Mouse (Mus musculus): ENCODE data around the gene Pnpla5.
"Not testable (repeated sequence)": the region's sequence is repeated elsewhere in the genome, so short reads cannot be mapped to it uniquely, and the experiment has no call there.

Pnpla5 gene

DNA sequence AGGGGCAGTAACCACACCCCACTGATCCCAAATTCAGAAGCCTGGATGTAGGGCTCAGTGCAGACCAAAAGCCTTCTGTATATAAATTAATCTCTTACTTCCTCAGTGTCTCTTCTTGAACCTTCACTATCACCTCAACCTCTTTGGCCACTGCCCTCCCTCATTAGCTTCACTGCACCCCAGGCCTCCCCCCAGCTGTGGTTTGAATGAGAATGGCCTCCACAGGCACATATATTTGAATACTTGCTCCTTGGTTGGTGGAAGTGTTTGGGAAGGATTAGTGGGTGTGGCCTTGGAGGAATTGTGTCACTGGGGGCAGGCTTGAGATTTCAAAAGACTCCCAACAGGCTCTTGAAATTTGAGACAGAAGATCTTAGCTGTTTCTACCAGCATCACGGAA, 6.5 kb downstream of the Pnpla5 start:
- no peak for DNase-seq (ENCODE audit: low read depth)

DNA sequence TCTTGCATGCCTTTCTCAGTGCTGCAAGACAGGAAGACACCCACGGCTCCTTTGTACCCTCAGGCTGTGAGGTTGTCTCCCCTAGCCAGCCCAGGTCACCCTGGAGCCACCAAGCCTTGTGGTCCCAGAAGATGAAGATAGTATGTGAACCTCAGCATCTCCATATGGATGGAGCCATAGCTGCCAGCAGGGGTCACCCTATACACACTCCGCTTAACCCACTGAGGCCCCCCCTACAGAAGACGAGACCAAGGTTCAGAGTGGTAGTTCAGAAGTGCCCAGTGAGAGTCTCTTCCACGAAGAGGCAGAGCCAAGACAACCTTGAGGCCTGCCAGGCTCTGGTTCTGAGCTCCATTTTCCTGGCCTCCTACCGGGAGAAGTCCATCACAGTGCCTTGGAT, 7.2 kb downstream of the Pnpla5 start:
- DNase-seq (ENCODE audit: low read depth), result no peak

DNA sequence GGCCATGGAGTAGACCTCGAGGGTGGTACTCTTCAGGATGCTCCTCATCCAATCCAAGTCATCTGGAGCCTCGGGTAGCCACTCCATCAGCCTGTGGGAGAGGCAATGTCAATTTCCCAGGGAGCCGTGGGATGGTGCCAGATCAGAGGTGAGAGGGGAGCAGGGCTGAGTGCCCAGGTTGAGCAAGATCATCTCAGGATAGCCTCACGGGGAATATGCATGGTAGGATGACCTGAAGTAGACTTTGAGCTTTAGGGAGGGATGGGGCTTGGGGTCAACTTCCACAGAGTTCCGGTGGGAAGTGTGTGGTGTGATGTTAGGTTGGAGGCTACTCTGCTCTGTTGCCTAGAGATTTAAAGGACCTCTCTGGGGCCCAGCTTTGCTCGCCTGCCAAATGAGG, 9.1 kb downstream of the Pnpla5 start:
- no peak for DNase-seq (ENCODE audit: low read depth)

DNA sequence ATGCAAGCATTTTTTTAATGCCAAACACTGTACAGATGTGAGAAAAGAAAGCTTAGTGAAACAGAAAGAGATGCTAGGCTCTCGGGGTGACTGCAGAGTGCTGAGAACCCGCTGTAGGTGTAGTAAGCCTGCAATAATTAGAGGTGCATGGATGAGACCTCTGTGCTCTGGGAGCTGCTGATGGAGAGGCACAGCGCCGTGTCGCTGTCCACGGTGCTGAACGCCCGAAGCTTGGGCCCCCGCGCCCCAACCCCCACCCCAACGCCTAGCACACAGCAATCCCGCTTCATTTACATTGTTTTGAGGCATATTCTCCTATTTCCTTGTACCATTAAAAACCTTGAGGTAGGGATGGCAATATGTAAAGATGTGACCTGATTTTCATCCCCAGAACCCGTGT, 14.1 kb downstream of the Pnpla5 start:
- peak; percentile 13 for DNase-seq (ENCODE audit: low read depth)

DNA sequence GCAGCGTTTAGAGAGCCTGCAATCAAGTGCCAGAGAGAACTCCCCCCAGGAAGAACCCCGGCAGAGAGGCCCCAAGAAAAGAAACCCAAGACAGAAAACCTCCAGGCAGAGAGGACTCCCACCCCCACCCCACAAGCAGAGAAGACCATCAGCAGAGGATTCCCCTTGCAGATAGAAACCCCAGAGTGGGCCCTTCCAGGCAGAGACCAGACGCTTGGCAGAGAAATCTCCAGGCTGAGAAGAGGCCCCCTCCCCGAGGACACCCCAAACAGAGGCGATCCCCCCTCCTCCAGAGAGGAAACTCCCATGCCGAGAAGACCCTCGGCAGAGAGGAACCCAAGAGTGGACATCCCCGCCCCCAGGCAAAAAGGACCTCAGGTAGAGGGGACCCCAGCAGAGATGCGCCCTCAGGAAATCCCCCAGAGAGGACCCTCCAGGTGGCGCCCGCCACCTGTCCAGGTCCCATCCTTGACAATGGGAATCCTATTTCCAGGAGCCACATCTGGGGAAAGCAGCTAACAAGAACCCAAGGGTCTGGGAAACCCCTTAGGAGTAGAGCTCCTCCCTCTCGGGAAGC, 17.0 kb downstream of the Pnpla5 start:
- DNase-seq (ENCODE audit: low read depth), result no peak

DNA sequence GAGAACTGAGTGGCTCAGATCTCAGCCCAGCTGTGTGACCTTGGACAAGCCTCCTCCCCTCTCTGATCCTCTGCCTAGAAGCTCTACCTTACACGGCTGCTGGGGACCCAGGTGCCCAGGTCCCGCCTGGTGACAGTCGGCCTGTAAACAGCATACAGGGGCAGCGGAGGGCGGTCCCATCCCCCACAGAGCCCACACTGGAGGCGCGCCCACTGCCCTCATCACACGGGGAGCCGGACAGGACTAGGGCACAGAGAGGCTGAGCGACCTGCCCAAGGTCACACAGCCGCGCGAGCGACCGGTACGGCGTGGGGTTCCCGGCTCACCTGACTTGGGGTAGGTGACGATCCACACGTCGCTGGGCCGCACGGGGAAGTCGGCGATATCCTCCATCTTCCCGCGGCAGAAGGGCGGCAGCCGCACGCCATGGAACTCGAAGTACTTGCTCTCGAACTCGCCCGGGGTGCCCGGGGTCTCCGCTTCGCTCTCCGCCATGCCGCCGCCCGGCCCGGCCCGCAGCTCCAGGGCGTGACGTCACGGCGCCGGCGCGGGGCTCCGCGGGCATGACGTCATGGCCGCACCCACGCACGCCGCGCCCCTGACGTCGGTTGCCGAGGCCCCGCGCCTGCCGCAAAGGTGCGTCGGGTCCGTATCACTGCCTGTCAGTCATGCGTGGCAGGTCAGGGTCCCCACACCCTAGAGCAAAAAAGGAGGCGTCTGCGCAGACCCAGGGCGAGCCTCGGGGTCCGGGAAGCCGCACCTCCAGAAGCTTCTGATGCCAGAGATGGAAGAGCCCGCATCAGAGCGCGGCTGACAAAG, 17.7 kb downstream of the Pnpla5 start, which contains the start of gene Sult4a1:
Gene Sult4a1 (minus strand): TSS at position 650 of the 819 bp plus-strand sequence.
- no peak for DNase-seq (ENCODE audit: low read depth)

DNA sequence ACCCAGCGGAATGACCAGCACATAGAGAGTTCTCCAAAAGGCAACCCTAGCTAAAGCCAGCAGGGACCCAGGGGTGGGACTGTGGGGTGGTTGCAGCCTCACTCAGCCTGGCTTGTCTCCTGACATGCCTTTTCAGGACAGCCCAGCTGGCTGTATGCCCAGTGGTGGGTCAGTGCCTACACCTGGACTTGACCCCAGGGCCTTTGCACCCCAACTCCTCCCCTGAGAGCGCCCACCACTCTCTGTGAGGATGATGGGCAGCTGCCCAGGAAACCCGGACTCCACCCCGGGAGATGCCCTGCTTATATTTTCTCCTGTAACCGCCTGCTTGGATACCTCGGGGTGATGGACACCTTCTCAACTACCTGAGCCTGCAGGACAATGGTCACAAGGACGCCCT, 18.3 kb downstream of the Pnpla5 start:
- no peak for DNase-seq (ENCODE audit: low read depth)

DNA sequence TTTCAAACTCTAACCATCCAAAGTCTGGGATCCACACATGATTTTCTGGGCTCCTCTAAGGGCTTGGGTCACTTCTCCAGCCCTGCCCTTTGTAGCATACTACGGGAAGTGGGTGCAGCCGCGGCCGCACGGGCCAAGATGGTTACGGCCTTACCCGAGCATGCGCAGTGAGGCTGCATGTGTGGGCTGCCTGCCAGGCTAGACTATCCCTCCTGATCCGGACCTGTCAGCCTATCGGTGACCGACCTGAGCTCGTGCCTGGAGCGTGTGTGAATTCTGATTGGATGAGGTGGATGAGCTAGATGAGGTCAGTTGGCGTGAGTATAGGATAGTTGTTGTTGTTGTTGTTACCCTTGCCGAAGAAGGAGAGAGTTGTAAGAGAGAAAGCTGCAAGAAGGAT, 25.4 kb downstream of the Pnpla5 start:
- not testable (repeated sequence) for DNase-seq (ENCODE audit: low read depth)

DNA sequence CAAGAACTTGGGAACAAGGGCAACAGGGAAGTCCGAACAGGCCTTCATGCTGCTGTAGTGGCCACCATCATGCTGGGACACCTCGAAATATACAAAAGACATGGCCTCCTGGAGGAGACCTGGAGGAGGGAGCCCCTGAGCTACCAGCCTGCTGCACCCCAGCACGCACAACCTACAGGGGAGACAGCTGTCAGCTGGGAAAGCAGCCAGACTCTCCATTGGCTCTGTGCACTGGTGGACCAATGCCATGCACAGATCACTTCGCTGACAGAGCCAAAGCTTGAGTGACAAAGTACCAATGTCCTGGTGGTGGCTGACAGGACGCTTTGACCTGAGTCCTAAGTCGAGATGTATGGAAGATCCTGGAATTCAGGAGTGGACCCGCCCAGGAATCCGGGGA, 26.9 kb downstream of the Pnpla5 start:
- DNase-seq (ENCODE audit: low read depth), result no peak

DNA sequence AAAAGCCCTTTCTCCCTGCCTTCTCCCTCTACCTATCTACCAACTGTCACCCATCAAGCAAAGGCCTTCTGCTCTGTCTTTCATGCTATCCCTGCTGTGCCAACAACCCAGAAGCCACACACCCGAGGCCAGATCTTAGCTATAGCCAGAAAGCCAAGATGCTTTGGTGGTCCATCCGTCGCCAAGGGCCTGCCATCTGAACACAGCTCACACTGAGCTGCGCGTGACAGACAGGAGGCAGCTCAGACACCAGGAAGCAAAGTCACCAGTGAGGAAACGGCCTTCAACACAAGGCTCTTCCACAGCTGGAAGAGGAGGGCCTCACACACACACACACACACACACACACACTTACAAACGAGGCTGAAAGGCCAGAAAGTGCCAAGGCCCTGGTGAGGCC, 28.1 kb downstream of the Pnpla5 start:
- DNase-seq (ENCODE audit: low read depth), result no peak

DNA sequence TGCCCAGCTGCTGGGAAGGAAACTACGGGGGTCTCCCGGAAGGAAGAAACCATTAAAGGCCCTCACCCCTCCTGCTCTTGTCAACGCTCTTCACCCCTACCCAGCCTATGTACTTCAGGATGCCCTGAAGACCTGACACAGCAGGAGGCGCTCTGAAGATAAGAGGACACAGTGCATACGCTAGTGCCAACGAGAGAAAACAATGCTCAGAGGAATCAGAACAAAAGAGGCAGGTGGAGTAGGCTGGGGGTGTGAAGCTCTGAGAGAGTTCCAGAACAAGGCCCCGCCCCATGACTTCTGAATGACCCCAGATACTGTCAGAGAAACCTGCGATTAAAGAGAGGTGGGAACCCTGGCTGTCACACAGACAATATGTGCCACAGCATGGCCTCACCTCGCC, 36.2 kb downstream of the Pnpla5 start:
- no peak for DNase-seq (ENCODE audit: low read depth)

DNA sequence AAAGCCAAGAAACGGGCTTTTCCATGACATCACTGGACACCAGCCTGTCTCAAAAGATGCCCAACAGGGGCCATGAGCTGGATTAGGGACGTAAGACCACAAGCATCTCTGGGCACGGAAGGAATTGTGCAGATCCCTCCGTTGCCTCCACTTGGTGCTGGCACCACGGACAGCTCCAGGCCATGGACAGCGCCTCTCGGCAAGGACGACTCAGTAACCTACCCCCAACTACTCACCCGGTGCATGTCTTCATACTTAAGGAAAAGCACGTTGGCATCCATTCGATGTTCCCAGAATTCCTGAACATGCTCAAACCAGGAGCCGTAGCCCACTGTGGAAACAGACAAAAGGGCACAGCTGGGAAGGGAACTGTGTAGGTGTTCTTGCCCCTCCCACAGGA, 36.6 kb downstream of the Pnpla5 start:
- no peak for DNase-seq (ENCODE audit: low read depth)

DNA sequence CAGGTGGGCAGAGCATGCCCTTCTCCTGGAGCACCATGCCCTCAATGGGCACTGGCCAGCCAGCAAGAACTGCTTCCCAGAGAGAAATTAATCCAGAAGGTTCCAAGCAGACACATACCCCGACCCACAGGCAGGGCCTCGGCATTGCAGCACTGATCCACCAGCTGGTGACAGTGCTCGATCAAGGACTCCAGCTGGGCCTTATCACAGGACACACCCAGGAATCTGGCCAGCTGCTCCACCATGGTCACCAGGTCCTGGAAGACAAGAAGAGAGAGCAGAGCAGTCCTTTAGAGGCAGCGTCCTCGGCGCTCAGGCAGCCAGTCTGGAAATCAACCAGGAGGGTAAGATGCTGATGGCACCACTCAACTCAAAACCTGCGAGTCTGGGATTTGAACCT, 42.9 kb downstream of the Pnpla5 start:
- DNase-seq (ENCODE audit: low read depth), result no peak

DNA sequence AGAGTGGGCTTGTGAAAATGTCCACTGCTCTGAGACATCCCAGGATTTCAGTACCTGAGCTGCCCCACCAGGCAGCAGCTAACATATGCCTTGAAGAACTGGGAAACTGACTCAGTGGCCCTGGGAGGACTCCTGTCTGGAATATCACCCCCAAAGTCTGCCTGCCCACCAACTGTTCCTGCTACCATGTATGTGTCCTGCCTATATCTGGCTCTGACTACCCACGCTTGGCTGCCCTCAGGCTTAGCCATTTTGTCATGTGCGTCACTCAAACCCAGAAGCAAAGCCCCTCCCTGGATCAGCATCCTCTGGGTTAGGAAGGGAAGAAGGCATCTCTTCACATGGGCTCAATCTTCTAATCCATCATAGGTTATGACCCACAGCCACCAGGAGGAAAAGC, 43.5 kb downstream of the Pnpla5 start:
- DNase-seq (ENCODE audit: low read depth), result no peak

DNA sequence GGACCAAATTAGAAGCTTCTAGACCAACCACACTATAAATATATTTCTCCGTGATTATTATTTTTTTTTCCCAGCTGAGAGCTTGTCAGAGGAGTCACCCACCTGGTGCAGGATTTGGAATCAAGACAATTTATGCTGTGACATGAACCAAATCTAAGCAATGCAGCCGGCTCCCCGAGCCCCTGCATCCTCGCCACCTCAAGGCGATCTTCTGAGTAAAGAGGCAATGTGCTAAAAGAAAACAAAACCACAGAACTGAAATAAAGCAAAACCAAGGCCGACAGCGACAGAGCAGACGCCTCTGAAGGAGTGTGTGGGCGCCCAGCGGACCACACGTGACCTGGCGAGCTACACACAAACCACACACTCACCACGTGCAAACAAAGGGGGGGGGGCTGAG, 44.3 kb downstream of the Pnpla5 start:
- DNase-seq (ENCODE audit: low read depth), result no peak

DNA sequence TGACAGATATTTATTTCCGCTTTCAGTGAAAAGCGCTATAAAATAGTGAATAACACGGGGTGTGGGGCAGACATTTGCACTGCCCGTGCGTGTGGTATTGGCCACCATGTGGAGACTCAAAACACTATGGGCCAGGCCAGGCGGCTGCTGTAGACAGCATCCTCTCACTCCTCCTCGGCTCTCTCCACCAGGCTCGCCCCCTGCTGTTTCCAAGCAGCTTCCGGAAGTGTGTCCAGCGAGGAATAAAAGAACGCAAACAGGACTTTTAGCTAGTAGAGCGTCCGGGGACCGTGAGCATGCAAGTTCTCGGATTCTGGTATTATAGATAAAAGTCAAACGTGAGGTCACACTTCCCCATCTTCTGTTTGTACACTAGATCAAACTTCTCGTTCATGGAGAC, 45.8 kb downstream of the Pnpla5 start:
- DNase-seq (ENCODE audit: low read depth), result no peak

DNA sequence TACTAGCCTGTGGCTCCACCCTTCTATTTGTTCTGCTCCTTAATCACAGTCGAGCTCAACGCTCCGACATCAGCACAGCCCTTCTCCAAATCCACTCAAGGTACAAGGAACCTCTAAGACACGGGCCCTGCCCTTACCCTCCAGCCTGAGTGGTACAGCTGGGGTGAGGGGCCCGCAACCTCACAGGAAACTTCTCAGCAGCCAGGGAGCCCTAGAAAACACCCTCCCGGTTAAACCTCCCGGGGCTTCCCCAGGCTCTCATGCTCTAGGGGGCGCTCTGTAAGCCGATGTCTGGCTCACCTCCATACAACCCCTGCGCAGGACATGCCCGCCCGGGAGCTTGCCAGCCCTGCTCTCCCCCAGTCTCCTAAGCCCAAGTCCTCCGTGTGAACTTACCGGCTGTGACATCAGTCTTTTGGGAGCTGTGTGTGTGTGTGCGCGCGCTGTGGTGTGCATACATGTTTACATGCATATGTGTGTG, 48.2 kb downstream of the Pnpla5 start:
- DNase-seq (ENCODE audit: low read depth), result no peak

DNA sequence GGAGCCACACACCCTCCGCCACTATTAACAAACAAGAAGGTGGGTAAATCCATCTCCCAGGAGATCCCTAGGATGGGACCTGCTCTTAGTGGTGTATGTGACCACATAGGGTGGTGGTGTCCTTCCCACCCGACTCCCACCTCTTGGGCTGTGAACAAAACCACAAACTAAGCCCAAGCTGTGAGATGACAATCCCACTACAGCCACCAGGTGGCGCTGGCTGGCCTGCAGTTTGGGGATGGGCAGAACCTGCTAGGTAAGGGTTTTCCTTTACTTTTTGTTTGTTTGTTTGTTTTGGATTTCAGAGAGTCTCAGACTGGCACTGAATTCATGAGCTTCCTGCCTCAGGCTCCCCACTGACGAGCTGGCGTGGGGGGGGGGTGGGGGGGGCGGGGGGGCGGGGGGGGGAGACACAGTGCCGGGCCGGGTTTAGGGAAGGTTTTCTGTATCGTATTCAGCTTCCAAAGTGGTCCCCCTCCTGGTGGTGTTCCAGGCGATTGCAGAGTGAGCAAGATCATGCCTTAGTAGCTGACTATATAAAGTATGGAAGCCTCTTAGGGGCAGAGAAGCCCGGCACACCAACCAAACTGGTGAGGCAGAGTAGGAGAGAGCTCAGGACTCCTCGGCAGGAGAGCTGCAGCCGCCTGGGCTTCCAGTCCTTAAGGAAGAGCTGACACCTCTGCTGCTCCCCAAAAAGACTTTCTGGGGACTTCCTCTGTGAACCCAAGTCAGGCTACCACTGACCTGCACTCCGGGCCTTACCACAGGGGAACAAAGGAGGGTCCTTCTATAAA, 48.9 kb downstream of the Pnpla5 start:
- DNase-seq (ENCODE audit: low read depth), result peak; percentile 53

DNA sequence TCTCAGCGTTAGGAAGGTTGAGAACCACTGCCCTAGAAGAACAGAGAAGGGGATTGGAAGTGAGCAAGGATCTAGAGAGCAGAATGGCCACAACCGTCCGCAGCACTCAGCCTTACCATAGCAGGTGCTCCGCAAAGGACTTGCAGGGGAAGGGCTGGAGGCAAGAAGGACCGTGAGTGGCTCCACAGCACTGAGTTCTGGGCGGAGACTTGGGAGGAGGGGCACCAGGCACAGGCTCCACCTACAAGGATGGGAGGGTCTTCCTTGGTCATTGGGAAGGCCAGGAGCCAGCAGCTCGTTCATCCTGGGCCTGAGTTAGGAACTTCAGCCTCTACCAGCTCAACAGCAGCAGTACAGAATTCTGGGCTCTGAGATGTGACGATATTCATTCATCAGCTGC, 49.9 kb downstream of the Pnpla5 start:
- no peak for DNase-seq (ENCODE audit: low read depth)

DNA sequence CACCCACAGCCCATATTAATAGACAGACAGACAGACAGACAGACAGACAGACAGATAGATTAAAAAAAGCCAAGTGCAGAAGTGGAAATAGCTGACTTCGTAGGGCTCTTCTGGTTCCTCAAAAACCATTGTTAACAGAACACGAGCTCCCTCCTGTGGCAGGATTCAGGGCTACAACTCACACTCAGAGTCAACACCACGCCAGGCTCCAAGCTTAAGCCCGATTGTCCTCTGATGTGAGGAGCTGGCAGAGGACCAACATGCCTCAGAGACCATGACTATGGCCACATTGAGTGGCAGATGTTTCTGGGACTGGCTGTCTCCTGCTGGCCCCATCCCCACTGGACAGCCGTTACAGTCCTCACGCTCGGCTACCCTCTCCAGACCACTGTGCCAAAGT, 50.7 kb downstream of the Pnpla5 start:
- DNase-seq (ENCODE audit: low read depth), result peak; percentile 56

DNA sequence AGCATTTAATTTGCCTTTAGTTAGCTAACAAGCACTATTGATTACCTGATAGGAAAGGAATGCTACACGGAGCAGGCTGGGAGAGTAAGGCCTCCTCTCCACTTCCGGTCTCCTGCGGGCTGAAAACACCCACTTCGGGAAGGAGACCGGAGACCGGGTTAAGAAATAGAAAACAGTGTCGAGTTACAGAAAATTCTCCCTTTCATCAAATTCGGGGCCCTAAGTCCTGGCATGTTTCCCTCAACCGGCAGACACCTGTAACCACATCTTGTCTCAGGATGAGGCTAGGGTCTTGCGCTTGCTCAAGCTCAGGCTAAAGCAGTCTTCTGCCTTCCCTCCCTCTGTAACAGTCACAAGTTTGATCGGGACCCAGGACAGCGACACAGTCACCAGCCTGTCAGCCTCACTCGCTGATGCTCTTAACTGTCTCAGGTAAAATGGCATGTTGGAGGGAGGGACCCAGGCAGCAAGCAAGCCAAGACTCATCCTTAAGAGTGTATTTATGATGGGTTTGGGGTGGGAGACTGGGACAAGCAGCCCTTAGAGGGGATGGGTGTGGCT, 52.8 kb downstream of the Pnpla5 start:
- no peak for DNase-seq (ENCODE audit: low read depth)

DNA sequence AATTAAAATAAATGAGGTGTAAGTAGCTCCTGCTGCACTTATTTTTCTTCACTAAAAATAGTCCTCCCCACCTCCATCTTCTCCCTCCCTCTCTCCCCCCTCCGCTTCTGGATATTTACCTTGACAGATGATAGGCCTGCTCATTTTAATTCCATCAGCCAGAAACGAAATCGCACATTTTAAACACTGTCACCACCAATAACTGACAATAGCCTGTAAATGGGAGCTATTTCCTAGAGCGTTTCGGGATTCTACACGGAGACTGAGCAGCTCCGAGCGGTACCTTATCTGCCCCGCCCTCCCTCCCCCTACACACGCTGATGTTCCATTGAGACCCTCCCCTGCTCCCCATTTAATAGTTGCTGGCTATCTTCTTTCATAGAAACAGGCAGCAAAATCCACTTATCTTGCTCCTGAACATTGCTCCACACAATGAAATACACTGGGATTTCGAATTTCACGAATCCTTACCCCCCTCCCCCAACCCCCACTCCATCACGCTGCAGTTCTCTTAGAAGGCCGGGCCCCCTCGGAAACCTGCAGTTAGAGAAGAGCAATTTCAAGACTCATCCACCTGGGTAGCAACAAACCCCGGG, 53.4 kb downstream of the Pnpla5 start:
- DNase-seq (ENCODE audit: low read depth), result no peak
